Mouse (Mus musculus): Measurements from ENCODE around the gene Mymk.

DNA sequence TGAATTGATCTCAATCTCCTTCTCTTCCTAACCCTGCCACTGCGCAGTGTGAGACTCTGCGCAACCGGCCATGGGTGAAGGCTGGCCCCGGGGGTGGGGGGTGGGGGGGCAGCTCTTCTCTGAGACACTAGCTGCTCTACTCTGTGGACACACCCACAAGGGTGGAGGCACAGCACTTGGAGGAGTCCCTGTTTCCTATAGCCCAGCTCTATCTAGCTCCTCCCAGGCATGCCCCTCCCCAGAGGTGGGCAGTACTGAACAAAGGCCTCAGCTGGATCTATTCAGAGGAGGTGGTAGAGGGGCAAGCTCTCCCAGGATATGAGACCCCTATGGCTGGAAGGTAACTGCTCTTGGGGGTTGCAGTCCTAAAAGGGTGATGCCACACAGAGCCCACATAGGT, 35.0 kb downstream of the Mymk start:
- TF ChIP-seq CTCF (IDR thresholded peaks at IDR 0.05; ENCODE audit: borderline replicate concordance, control insufficient read depth, extremely low read depth, insufficient read depth, low read length, poor library complexity) (no peak), POLR2A (IDR thresholded peaks at IDR 0.05; ENCODE audit: control insufficient read depth, extremely low read depth, insufficient read depth, low read length, poor library complexity) (no peak)
